Mouse (Mus musculus) kidney, embryonic 16.5 days (tissue): ENCODE results near the gene Pgm2. TPM values are rescaled to one million over a fixed set of nuclear protein-coding genes. Genes with fewer than 3 reads are reported as not detected.
A peak's percentile ranks its signal among the peaks of the same experiment; 100 is the strongest.

Experiments
- ATAC-seq: fragments of 200-750 bp; cut with Nextera tagmentation; 2 replicates; pipeline ENCODE4 v1.8.0; 2017; ENCODE audit warnings: moderate TSS enrichment; ENCODE audit not compliant: low FRiP score, low TSS enrichment
- H3K27ac ChIP-seq: fragments of 300-500 bp; sonication (generic); 2 replicates; pipeline ENCODE4 v1.5.1; 2014; ENCODE audit warnings: low read length
- H3K27me3 ChIP-seq: fragments of 300-500 bp; sonication (generic); 2 replicates; pipeline ENCODE4 v1.6.1; 2014; ENCODE audit warnings: low read length, control low read depth, mixed read lengths; ENCODE audit not compliant: insufficient read depth
- H3K36me3 ChIP-seq: fragments of 300-500 bp; sonication (generic); 2 replicates; pipeline ENCODE4 v1.6.1; 2014; ENCODE audit warnings: low read length, control low read depth, mixed read lengths; ENCODE audit not compliant: insufficient read depth
- H3K4me1 ChIP-seq: fragments of 300-500 bp; sonication (generic); 2 replicates; pipeline ENCODE4 v1.6.1; 2014; ENCODE audit warnings: low read length, control low read depth, mixed read lengths; ENCODE audit not compliant: insufficient read depth
- H3K4me2 ChIP-seq: fragments of 300-500 bp; sonication (generic); replicated peaks from 2 replicates; pipeline ENCODE4 v1.6.1; 2014; ENCODE audit warnings: low read depth, low read length
- H3K4me3 ChIP-seq: fragments of 300-500 bp; sonication (generic); 2 replicates; pipeline ENCODE4 v1.5.1; 2014; ENCODE audit warnings: mild to moderate bottlenecking, low read length
- H3K9ac ChIP-seq: fragments of 300-500 bp; sonication (generic); replicated peaks from 2 replicates; pipeline ENCODE4 v1.6.1; 2014; ENCODE audit warnings: low read length
- H3K9me3 ChIP-seq: fragments of 300-500 bp; sonication (generic); 2 replicates; pipeline ENCODE4 v1.6.1; 2016; ENCODE audit warnings: low read length, control low read depth
- WGBS: fragments of 180-500 bp; shearing (Covaris S2); extraction: QIAGEN DNeasy Blood & Tissue Kit; methylation state at CpG from one replicate; pipeline ENCODE4 v1.1.7; 2014; 5-methylcytosine and 5-hydroxymethylcytosine counted together
- polyA plus RNA-seq: library from polyadenylated mRNA; unstranded; fragments of >200 nt; fragmentation: Nextera tagmentation; extraction: Ambion mirVana; gene quantifications from 2 replicates; pipeline ENCODE4 v1.2.1, GENCODE M21; 2015

The Pgm2 gene
- polyA plus RNA-seq, 1 experiment from 2014 or later = 42.9 TPM

DNA sequence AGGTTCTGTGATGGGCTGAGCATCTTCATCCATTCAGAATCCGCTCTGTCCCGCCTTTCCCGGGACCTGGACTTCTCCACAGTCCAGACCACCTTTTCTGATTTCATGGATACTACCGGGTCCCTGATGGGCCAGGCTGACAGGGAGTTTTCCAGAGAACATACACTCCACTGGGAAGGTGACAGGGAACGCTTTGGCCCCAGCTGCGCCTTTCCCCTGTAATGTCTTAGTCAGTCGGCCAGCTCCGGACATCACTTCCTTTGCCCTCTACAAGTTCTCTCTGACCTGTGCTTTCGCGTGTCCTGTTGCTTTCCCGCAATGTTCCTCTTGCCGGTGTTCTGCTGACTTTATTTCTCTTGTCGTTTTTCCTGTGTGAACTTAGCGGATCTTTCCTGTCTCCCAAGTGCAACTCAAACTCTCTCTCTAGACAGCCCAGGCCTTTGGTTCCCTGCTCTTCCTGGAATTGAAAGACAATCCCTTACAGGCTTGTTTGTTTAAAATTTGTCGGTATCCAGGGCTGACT, 660 bp downstream of the Pgm2 start:
- Histone ChIP-seq H3K4me3 (peak overlapping the region; percentile 70), H3K9ac (peak overlapping the region; percentile 72), H3K27me3 (no peaks in the 10 kb centered on the region), H3K4me1 (peaks cover 13% of the 10 kb centered on the region), H3K36me3 (peaks cover 12% of the 10 kb centered on the region), H3K9me3 (no peaks in the 10 kb centered on the region), H3K27ac (peak overlapping the region; percentile 64), H3K4me2 (peak overlapping the region; percentile 66)
- 1% methylated on average over 15 of the region's 15 CpGs for WGBS
- peak; percentile 50 for ATAC-seq

DNA sequence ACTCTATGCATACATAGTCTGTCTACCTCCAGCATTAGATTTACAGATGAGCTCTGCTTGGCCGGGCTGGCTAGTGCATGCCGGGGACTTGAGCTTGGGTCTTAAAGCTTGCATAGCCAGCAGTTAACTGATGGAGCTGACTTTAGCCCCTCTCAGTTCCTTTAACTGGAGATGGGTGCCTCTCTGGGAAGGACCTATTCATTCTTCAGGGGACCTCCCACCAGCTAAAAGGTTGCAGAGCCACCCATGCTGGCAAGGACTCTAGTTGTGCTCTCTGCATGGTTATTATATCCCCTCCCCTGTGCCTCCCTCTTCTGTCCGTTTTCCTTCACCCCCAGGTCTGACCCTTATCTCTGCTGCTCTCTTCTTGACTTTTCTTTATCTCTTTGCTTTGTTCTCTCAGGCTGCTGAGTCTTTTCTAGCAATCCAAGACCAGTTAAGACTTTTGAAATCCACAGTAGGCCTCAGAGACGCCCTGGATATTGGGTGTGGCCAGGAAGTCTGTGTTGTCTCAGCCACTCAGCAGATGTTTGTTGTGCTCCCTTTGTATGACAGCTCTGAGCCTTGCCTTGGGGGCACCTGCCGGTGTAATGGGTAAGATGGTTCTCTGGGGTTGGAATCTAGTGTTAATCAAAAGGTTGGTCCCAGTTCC, 2.7 kb downstream of the Pgm2 start:
- ATAC-seq = no peak
- Histone ChIP-seq H3K4me3 (no peak overlapping the region), H3K4me2 (no peak overlapping the region), H3K9me3 (no peaks in the 10 kb centered on the region), H3K27me3 (no peaks in the 10 kb centered on the region), H3K36me3 (peaks cover 18% of the 10 kb centered on the region), H3K9ac (no peak overlapping the region), H3K27ac (no peak overlapping the region), H3K4me1 (peaks cover 13% of the 10 kb centered on the region)
- 76% methylated on average over 5 of the region's 5 CpGs for WGBS

- H3K4me3 ChIP-seq = no peak overlapping the region
- H3K27ac ChIP-seq = no peak overlapping the region
- no peaks in the 10 kb centered on the region for H3K9me3 ChIP-seq
- whole genome bisulfite sequencing = 85% methylated on average over 9 of the region's 9 CpGs
- H3K4me2 ChIP-seq = no peak overlapping the region
- no peaks in the 10 kb centered on the region for H3K27me3 ChIP-seq
- H3K36me3 ChIP-seq = peaks cover 37% of the 10 kb centered on the region
- ATAC-seq = no peak
- peaks cover 3% of the 10 kb centered on the region; the same call in 1 of the 2 replicates for H3K4me1 ChIP-seq
- H3K9ac ChIP-seq = no peak overlapping the region
Measured at GRCm38 (mm10) chr5:64101993-64102716, 9.4 kb downstream of the Pgm2 start.

GRCm38 (mm10) chr5:64102717-64103075, 9.9 kb downstream of the Pgm2 start:
- no peak for ATAC-seq
- 71% methylated on average over 7 of the region's 7 CpGs for WGBS
- H3K36me3 ChIP-seq = peaks cover 36% of the 10 kb centered on the region
- H3K9ac ChIP-seq = no peak overlapping the region
- no peak overlapping the region for H3K27ac ChIP-seq
- H3K4me3 ChIP-seq = no peak overlapping the region
- H3K4me2 ChIP-seq = no peak overlapping the region
- H3K4me1 ChIP-seq = peaks cover 3% of the 10 kb centered on the region; the same call in 1 of the 2 replicates
- no peaks in the 10 kb centered on the region for H3K27me3 ChIP-seq
- no peaks in the 10 kb centered on the region for H3K9me3 ChIP-seq

DNA sequence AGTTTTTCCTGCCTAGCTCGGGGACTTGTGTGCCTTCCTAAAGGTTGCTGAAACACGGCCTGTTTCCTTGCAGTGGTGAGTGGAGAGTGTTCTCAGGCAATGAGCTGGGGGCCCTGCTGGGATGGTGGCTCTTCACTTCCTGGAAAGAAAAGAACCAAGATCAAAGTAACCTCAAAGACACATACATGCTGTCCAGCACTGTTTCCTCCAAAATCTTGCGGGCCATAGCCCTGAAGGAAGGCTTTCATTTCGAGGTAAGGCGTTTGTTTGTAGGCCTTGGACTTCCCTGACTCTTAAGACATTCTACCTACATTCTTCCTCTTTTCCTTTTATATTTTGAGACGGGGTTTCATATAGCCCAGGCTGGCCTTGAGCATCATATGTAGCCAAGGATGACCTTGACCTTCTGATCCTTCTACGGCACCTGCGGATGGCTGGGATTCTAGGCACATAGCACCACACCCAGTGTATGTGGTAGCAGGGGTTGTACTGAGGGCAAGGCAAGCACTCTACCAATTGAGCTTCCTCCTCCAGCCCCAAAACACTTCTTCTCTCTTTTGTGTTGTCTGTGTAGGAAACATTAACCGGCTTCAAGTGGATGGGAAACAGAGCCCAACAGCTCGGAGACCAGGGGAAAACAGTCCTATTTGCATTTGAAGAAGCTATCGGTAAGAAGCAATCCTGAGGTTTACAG, 15.0 kb downstream of the Pgm2 start:
- Histone ChIP-seq H3K36me3 (peaks cover 47% of the 10 kb centered on the region), H3K27me3 (no peaks in the 10 kb centered on the region), H3K4me3 (no peak overlapping the region), H3K9me3 (no peaks in the 10 kb centered on the region), H3K4me1 (peaks cover 3% of the 10 kb centered on the region; the same call in 1 of the 2 replicates), H3K27ac (no peak overlapping the region), H3K9ac (no peak overlapping the region), H3K4me2 (no peak overlapping the region)
- ATAC-seq = no peak
- WGBS = 92% methylated on average over 11 of the region's 11 CpGs

DNA sequence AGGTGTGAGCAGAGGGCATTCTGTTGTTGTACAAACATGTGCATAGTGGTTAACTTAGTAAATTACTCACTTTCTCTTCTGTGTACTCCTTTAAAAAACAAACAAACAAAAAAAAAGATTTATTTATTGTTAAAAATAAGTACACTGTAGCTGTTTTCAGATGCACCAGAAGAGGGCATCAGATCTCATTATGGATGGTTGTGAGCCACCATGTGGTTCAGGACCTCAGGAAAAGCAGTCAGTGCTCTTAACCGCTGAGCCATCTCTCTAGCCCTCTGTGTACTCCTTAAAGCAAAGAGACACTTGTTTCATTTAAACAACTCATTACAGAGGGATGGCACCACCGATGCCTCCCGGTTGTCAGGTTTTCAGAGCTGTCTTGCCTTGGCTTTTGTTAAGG, 16.5 kb downstream of the Pgm2 start:
- no peaks in the 10 kb centered on the region for H3K9me3 ChIP-seq
- H3K9ac ChIP-seq = no peak overlapping the region
- WGBS = 65% methylated on average over 3 of the region's 3 CpGs
- H3K4me2 ChIP-seq = no peak overlapping the region
- H3K4me3 ChIP-seq = no peak overlapping the region
- no peak for ATAC-seq
- no peak overlapping the region for H3K27ac ChIP-seq
- peaks cover 50% of the 10 kb centered on the region for H3K36me3 ChIP-seq
- H3K27me3 ChIP-seq = no peaks in the 10 kb centered on the region
- peaks cover 2% of the 10 kb centered on the region; the same call in 1 of the 2 replicates for H3K4me1 ChIP-seq

- 0 out of 2 replicates have a peak, but pooled peaks have one; percentile 23 for ATAC-seq
- H3K9ac ChIP-seq = no peak overlapping the region
- H3K9me3 ChIP-seq = peaks cover 8% of the 10 kb centered on the region
- H3K4me1 ChIP-seq = no peaks in the 10 kb centered on the region
- H3K27ac ChIP-seq = no peak overlapping the region
- WGBS = 43% methylated on average over 3 of the region's 3 CpGs
- H3K4me2 ChIP-seq = no peak overlapping the region
- peaks cover 66% of the 10 kb centered on the region for H3K36me3 ChIP-seq
- H3K27me3 ChIP-seq = no peaks in the 10 kb centered on the region
- no peak overlapping the region for H3K4me3 ChIP-seq
Measured at GRCm38 (mm10) chr5:64112360-64112759, 19.6 kb downstream of the Pgm2 start.

DNA sequence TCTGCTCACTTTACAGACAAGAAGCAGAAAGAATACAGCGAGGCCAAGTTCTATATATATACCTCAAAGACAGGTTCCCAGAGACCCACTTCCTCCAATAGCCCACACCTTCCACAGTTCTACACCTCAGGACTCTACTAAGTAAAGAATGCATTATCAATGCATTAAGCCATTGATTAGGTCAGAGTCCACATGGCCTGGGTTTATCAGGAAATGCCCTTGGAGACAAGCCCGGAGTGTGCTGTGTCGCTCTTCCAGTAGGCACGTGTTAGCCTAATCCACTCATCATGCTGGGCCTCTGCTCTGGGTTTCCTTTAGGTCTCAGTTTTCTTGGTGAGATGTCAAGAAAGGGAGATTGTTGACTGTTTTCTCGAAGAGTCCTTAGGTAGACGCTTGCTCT, 21.5 kb downstream of the Pgm2 start:
- no peak for ATAC-seq
- no peaks in the 10 kb centered on the region for H3K4me1 ChIP-seq
- H3K27ac ChIP-seq = no peak overlapping the region
- H3K9ac ChIP-seq = no peak overlapping the region
- H3K4me3 ChIP-seq = no peak overlapping the region
- peaks cover 8% of the 10 kb centered on the region for H3K9me3 ChIP-seq
- 97% methylated on average over 6 of the region's 6 CpGs for WGBS
- H3K36me3 ChIP-seq = peaks cover 59% of the 10 kb centered on the region
- no peak overlapping the region for H3K4me2 ChIP-seq
- no peaks in the 10 kb centered on the region for H3K27me3 ChIP-seq

- Histone ChIP-seq H3K27ac (no peak overlapping the region), H3K4me1 (no peaks in the 10 kb centered on the region), H3K36me3 (peaks cover 44% of the 10 kb centered on the region), H3K4me2 (no peak overlapping the region), H3K9me3 (peaks cover 8% of the 10 kb centered on the region), H3K9ac (no peak overlapping the region), H3K27me3 (no peaks in the 10 kb centered on the region), H3K4me3 (no peak overlapping the region)
- no peak for ATAC-seq
- 94% methylated on average over 1 of the region's 1 CpGs for whole genome bisulfite sequencing
Measured at GRCm38 (mm10) chr5:64117191-64117590, 24.4 kb downstream of the Pgm2 start.
